Mouse (Mus musculus): ENCODE results near the gene Tff2.

Tff2 gene

DNA sequence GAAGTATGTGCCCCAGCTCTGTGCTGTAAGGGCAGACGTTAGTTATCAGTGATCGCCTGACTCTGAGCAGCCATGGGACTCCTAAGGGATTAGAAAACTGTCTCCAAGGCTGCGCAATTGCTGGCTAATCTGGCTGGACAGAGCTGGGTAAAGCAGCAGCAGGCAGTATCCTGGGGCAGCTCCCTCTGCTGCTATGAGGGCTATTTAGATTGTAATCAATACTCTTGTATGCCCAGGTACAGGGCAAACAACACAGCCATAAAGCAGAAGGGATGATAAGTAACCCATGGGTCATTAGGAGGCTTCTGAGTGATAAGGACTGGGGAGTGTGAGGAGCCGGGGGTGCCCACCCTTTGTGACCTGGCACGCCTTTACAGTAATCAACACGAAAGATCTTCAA, 9.2 kb downstream of the Tff2 start:
- DNase-seq: no peak

- no peak for DNase-seq
Observed at GRCm38 (mm10) chr17:31133776-31134175, 10.3 kb downstream of the Tff2 start.

- peak; percentile 90 to 92 for DNase-seq
Observed at GRCm38 (mm10) chr17:31131269-31131821, 12.7 kb downstream of the Tff2 start.

GRCm38 (mm10) chr17:31129452-31129851, 14.6 kb downstream of the Tff2 start, which contains the start of gene Tff3:
TSS of gene Tff3 (minus strand) at chr17:31129646.
- no peak for DNase-seq

DNA sequence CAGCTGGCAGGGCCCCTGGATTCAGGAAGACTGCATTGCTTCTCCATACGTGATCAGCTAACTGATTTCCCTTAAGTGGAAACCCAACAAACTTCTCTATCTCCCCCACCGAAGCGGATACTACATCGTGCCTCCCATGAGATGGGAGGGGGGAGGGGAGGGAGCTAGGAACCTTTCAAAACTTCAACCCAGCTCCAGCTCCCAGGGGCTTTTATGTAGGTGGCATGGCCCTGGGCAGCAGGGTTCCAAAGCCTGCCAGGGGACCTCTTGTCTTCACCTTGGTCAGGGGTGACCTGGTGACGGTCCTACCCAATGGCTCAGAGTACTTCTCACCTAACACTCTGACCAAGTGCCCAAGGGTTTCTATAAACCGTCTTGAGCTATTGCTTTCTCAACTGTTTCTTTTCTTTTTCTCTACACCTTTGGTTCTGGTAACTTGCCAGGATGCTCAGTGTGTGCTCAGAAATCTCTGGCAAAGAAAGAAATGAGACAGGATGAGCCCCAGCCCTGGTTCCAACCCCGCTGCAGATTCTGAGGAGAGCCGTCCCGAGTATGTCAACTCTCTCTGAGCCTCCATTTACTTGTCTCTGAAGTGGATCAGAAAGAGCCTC, 15.3 kb downstream of the Tff2 start:
- peak; percentile 64 to 69 for DNase-seq

- peak; percentile 98 for DNase-seq
Observed at GRCm38 (mm10) chr17:31125548-31126266, 18.4 kb downstream of the Tff2 start.

GRCm38 (mm10) chr17:31121975-31122374, 22.1 kb downstream of the Tff2 start:
- DNase-seq: peak; percentile 90 to 95

GRCm38 (mm10) chr17:31119429-31119828, 24.7 kb downstream of the Tff2 start:
- DNase-seq: peak; percentile 91 to 94

- DNase-seq: no peak
Observed at GRCm38 (mm10) chr17:31117946-31118345, 26.1 kb downstream of the Tff2 start.

- no peak for DNase-seq
Observed at GRCm38 (mm10) chr17:31116063-31116462, 28.0 kb downstream of the Tff2 start.

DNA sequence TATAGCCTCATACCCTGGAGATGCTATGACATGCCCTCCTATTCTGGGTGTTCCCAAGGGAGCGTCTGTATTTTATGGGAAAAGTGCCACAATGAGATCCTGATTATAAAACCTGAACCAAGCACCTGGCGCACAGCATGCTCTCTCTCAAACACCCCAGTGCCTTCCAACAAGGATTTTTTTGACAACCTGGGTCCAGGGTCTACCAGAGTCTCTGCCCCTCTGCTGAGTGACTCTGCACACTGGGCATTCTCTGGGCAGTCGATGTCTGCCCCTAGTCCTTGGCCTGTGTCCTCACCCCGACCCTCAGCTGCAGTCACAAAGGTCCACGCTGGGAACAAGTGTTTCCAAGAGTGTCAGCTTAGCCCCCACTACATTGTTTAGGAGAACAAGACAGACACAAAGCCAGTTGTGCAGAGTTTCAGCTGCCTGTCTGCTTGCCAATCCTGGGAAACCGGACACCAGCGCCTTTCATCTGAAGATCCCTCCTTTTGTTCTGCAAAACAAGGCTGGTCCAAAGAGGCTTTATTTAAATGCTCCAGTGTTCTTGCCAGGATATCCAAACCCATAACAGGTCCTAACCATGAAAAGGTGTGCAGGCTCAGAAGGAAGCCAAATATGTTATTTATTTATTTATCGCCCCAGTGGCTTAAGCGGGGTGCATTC, 30.8 kb downstream of the Tff2 start:
- no peak for DNase-seq

- DNase-seq: no peak
Observed at GRCm38 (mm10) chr17:31108388-31108787, 35.7 kb downstream of the Tff2 start.

DNA sequence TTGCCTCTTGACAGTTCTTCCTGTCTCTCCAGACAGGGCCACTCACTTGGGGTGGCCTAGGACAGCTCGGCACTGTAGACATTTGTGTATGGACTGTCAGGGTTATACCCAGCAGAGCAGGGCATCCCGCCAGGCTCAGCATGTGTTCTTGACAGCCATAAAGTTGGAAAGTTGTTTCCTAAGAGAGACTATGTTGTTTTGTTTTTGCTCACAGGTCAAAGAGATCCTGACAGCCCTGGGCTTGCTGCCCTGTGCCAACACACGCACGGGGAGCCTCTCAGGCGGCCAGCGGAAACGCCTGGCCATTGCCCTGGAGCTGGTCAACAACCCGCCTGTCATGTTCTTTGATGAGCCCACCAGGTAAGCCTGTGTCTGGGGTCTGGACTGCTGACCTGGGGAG, 40.3 kb downstream of the Tff2 start:
- DNase-seq: peak in 1 of 2 experiments; percentile 39

DNA sequence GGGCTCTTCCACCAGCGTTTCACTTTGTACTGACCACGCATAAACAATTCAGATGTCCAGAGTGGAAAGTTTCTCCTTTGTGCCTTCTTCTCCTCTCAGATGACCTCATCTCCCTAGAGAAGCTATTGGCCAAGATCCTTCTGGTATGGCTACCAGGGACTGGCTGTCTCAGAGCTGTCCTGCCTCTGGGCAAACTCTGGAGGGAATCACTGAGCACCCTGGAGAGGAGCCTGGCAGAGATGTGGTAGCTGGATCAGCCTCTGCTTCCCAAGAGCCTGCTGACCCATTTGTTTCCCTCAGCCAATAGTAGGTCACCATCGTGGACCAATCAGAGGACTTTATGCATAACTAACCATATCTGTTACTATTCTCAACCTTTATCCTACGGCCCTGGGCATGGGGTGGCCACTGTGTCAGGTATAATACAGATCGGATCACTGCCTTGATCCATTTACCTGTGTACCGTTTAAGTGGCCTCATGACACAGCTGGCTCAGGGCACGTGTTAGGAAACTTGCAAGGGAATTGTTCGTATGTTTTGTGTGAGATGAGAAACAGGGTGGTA, 41.0 kb downstream of the Tff2 start:
- DNase-seq: no peak

DNA sequence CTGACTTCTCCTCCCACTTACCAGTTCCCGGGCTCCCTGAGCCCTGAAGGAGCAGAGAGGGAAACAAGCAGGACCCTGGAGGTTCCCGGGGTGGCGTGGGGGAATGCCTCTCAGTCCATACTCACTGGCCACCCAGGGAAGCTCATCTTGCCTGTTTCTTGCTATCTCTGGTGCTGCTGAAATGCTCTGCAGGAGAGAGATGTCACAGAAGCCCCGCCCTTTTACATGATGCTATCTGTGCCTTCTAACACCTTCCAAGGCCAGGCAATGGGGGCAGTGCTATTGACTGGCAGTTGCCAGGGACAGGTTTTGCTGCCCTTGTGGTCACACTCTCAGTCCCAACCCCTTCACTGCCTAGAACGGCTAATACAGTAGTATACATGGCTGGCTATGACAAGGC, 45.3 kb downstream of the Tff2 start:
- no peak for DNase-seq

DNA sequence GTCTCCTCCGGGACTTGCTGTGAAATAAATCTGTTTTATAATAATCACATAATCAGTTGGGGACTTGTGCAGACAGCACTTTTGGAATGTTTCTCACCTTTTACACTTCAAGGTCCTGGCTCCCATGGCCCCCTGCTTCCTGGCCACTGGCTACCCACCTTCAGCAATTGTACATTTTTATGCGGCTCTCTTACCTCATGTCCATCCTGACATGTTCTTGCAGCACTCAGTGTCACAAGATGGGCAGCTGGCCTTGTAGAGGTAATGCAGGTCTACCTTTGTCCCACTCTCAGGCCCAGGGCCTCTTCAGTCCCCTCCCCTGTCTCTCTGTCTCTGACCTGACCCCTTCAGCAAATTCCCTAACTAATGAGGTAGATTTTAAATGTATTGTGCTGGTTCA, 47.2 kb downstream of the Tff2 start:
- DNase-seq: no peak

DNA sequence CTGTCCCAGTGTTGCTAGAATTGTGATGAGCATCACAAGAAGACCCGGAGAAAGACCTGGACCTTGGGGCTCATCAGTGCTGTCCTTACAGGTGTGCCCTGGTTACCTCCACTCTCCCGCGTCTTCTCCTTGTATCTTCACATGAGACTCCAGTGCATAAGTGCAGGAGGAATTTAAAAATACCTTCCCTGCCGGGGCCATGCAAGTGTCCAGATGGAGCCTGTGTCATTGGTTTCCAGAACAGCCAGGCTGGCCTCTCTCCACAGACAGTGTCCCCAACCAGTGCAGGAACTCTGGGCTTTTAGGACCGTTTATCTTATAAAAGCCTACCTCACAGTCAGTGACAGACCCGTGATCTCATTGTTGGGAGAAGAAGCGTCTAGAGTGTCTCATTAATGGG, 48.5 kb downstream of the Tff2 start:
- no peak for DNase-seq

DNA sequence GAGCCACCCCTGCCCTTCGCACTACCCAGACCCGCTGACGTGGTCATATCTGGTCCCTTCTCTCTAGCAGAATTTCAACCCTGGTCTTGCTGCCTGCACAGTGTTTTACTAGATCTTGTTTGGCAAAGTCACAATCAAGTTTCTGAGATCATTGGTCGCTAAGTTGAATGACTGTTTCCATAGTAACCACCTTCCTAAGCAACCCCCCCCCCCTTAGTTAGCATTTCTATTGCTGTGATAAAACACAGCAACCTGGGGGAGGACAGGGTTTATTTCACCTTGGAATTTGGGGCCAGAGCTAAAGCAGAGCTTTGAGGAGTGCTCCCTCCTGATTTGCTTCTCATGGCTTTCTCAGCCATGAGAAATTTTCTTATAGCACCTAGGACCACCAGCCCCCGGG, 49.3 kb downstream of the Tff2 start:
- no peak for DNase-seq

All from cerebellum, postnatal 10 days (tissue).